Comparison of ENCODE assay signal across 20 mouse cellular contexts in genomic region chr12:100505484-100505883, GRCm38 (mm10). TPM values are rescaled to one million over a fixed set of nuclear protein-coding genes. Genes with fewer than 3 reads are reported as not detected.
DNase-seq lines count a peak whose midpoint lies in the region; ATAC-seq lines count a peak whose summit lies in the region.
"Had no signal": no experiment of that assay in that cellular context is flagged by ENCODE, and none has a peak within 500 bp of the region (broad histone marks: within the 10 kb centered on the region; RNA-seq: fewer than 3 reads in every experiment).

No protein-coding gene starts in this region.

- peak; percentile 59 to 63; a peak in 3 of 4 replicates for ATAC-seq in hematopoietic stem cell, adult 5-6 weeks (replicated peaks in 1 of 2; ENCODE audit: insufficient read depth in 1 of 2, low FRiP score in 2 of 2, low TSS enrichment in 1 of 2, low read depth in 1 of 2, poor library complexity in 2 of 2, severe bottlenecking in 2 of 2)
- no peak for ATAC-seq in forebrain, embryonic 13.5 days
- ATAC-seq: forebrain, embryonic 15.5 days; Patski had no signal

- WGBS in forebrain, embryonic 13.5 days: 95% methylated on average over 1 of the region's 1 CpGs

- H3K36me3 ChIP-seq in megakaryocyte, embryonic 14.5 days (replicated peaks; ENCODE audit: low read length): peaks cover 36% of the 10 kb centered on the region
- peaks cover 6% of the 10 kb centered on the region; the same call in 1 of the 2 replicates for H3K36me3 ChIP-seq in forebrain, embryonic 13.5 days (ENCODE audit: poor library complexity, severe bottlenecking)
- H3K36me3 ChIP-seq: forebrain, embryonic 15.5 days; kidney, embryonic 15.5 days; liver, embryonic 15.5 days had no signal

- peaks cover 100% of the 10 kb centered on the region for H3K4me1 ChIP-seq in megakaryocyte, embryonic 14.5 days
- H3K4me1 ChIP-seq in forebrain, embryonic 13.5 days: 0 out of 2 replicates have a peak, but pooled peaks cover 5% of the 10 kb centered on the region
- H3K4me1 ChIP-seq: forebrain, embryonic 15.5 days had no signal

- DNase-seq in 416B (ENCODE audit: low read depth) (peak; percentile 88), A20 (ENCODE audit: low read depth, low spot score) (peak; percentile 59)
- DNase-seq in adrenal gland, adult 8-10 months: no peak
- DNase-seq in kidney, postnatal 14 days: no peak
- DNase-seq: cerebellum, postnatal 25 days; left cerebral cortex, postnatal 4 days; midbrain, embryonic 14.5 days; right cerebral cortex, adult 18-20 months; spleen, adult 18-20 months; thymus, postnatal 14 days had no signal

- H3K27me3 ChIP-seq in megakaryocyte, embryonic 14.5 days (replicated peaks): no peaks in the 10 kb centered on the region
- no peaks in the 10 kb centered on the region for H3K27me3 ChIP-seq in forebrain, embryonic 13.5 days
- H3K27me3 ChIP-seq: CH12.LX; forebrain, embryonic 15.5 days; hindbrain, embryonic 13.5 days; kidney, embryonic 15.5 days; liver, embryonic 15.5 days; Patski had no signal

- no peak overlapping the region for H3K9ac ChIP-seq in forebrain, embryonic 13.5 days
- H3K9ac ChIP-seq: forebrain, embryonic 15.5 days; hindbrain, embryonic 13.5 days; kidney, embryonic 15.5 days; liver, embryonic 15.5 days had no signal

- H3K4me3 ChIP-seq in megakaryocyte, embryonic 14.5 days (replicated peaks): peak overlapping the region; percentile 59
- H3K4me3 ChIP-seq in forebrain, embryonic 13.5 days: no peak overlapping the region
- H3K4me3 ChIP-seq: embryonic facial prominence, embryonic 10.5 days; forebrain, embryonic 15.5 days; hindbrain, embryonic 13.5 days; kidney, embryonic 15.5 days; liver, embryonic 15.5 days had no signal

- 0 out of 2 replicates have a peak, but pooled peaks cover under 1% of the 10 kb centered on the region for H3K9me3 ChIP-seq in megakaryocyte, embryonic 14.5 days
- no peaks in the 10 kb centered on the region for H3K9me3 ChIP-seq in forebrain, embryonic 13.5 days (replicated peaks)
- H3K9me3 ChIP-seq: embryonic facial prominence, embryonic 10.5 days; forebrain, embryonic 15.5 days; hindbrain, embryonic 13.5 days; kidney, embryonic 15.5 days; liver, embryonic 15.5 days had no signal

- H3K27ac ChIP-seq in forebrain, embryonic 13.5 days: no peak overlapping the region
- H3K27ac ChIP-seq: embryonic facial prominence, embryonic 10.5 days; forebrain, embryonic 15.5 days; hindbrain, embryonic 13.5 days; kidney, embryonic 15.5 days; liver, embryonic 15.5 days had no signal

- no peak overlapping the region for H3K4me2 ChIP-seq in forebrain, embryonic 13.5 days
- H3K4me2 ChIP-seq: forebrain, embryonic 15.5 days; hindbrain, embryonic 13.5 days; kidney, embryonic 15.5 days; liver, embryonic 15.5 days had no signal

RNA-seq across cellular contexts. Expression of gene Ttc7b, which starts 15.1 kb away (rescaled TPM):
- 23.4 TPM in 2 replicates for total RNA-seq in hematopoietic stem cell, adult 5-6 weeks (2017)
- 170 and 237 TPM in 2 replicates for polyA plus RNA-seq in megakaryocyte, embryonic 14.5 days (2012; ENCODE audit: insufficient read depth, low replicate concordance)
- 100 to 1,000 TPM in 1 of 4 experiments, 10 to 100 TPM in 3; 89.9 to 102 (median 95.5) TPM for total RNA-seq in adrenal gland, adult 8-10 months (2022)
- polyA plus RNA-seq in forebrain, embryonic 13.5 days (2015; fragmentation: Nextera tagmentation; extraction: Ambion mirVana): 4.5 and 4.7 TPM in 2 replicates

Comparison
In these comparisons a context has a peak if more than half of its experiments do, and no peak if none do; other contexts are left out.
1. DNase-seq: peak in 416B (single experiment) and A20 (single experiment); none in adrenal gland, adult 8-10 months (single experiment) and kidney, postnatal 14 days (single experiment).